Mouse (Mus musculus) right cerebral cortex, adult 2 months (tissue): Measurements from ENCODE around the gene Timm50.
A peak's percentile ranks its signal among the peaks of the same experiment; 100 is the strongest.

Source experiments
- DNase-seq, 2 experiments: peaks; one replicate each; pipeline ENCODE4 v3.0.0; 2021 to 2022; ENCODE audit warnings: low spot score in 2 of 2

The Timm50 gene

GRCm38 (mm10) chr7:28325293-28325692 is 13.4 kb upstream of the Timm50 start:
- DNase-seq = no peak

DNA sequence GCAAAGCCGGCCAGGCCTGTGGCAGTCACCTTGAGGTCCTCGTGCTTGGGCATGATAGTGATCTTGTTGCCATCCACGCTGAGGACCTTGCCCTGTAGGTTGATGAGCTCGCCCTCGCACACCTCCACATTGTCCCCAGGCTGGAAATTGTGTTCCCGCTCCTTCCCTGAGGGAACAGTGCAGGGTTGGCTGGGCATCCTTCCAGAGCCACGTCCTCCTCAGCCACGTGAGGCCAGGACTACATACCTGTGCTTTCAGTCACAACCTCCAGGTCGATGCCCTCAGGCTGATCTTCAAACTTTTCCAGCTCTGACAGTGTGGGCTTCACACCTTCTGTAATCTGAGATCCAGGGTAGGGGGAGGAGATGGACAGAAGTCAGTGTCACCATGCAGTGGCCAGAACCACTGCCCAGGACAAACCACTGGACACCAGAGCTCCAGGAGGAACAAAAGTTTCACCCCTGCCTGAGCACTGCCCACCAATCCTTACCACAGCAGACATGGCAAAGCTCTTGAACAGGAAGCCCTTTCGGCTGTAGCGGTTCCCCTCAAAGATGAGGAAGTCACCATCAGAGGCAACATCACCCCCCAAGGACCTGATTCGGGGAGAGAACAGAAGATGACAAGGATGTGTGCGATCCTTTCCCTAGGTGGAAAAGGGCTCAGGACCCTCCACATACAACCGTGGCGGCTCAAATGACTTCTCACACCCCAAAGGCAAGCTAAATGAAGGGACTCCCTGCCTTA is 10.3 kb upstream of the Timm50 start:
- no peak for DNase-seq

DNA sequence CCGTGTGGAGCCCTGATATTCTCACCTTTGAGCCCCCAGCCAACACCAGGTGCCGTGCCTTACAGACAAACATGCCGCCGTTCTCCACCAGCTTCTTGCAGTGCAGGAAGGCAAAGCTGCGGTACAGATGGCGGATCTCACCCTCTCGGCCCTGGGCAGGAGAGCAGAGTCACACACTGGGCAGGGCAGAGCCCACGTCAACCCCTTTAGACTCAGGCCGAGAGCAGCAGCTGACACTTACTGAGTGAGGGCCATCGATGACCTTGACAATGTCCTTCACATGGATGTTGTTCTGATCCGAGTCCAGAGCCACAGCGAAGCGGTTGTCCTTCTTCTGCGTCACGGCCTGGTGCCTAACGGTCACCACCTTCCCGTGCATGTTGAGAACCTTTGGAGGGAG is 6.8 kb upstream of the Timm50 start:
- no peak for DNase-seq

GRCm38 (mm10) chr7:28318036-28318435 is 6.2 kb upstream of the Timm50 start:
- no peak for DNase-seq

- no peak for DNase-seq
These were observed 534 bp downstream of the Timm50 start for GRCm38 (mm10) chr7:28311151-28311925.

GRCm38 (mm10) chr7:28309737-28310136 is 2.1 kb downstream of the Timm50 start:
- no peak for DNase-seq

- no peak for DNase-seq
These were observed 5.7 kb downstream of the Timm50 start for GRCm38 (mm10) chr7:28306216-28306615.

GRCm38 (mm10) chr7:28305641-28306040 is 6.2 kb downstream of the Timm50 start:
- DNase-seq = no peak

DNA sequence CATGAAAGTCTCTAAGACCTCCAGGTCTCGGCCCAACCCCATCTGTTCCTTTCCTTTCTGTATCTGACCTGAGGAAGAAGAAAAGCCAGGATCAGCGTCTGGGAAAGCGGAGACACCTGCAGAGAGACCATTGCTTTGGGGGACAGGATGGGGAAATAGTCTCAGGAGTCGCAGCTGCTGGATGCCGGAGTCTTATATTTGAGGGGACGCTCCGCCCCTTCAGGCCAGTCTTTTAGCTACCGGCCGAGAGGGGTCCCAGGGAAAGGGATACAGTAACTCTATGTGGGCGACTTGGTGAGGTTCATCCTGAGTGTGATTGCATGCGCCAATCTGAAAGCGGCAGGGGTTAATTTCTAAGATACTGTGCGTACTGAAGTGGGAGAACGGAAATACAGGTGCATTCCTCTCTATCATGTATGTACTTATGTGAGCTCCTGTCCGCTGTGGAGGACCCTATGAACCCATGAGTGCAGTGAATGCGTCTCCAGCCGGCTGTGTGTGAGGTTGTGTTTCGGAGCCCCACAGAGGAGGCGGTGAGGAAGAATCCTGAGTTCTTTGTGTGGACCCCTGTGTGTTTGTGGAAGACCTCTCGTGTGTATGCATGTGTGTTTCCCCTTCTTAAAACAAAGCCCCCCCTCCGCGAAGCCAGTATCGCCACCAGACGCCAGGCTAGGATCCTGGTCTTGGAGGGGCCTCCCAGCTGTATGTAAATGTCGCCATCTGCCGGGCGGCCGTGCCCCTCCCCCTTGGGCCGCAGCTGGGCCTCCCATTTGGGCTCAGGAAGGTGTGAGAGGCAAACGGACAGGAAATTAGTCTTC is 10.0 kb downstream of the Timm50 start, which contains the start of gene Dll3:
Dll3 (minus strand) TSS at position 623 of the 818 bp plus-strand sequence.
- DNase-seq = peak; percentile 33 to 34

- DNase-seq = peak; percentile 44 to 50
These were observed 12.8 kb downstream of the Timm50 start for GRCm38 (mm10) chr7:28298837-28299625.

- peak; percentile 70 to 73 for DNase-seq
These were observed 17.4 kb downstream of the Timm50 start for GRCm38 (mm10) chr7:28294481-28294880.

GRCm38 (mm10) chr7:28290638-28291590 is 21.0 kb downstream of the Timm50 start, which contains the start of gene Selenov:
Gene Selenov (minus strand): TSS chr7:28291186.
- DNase-seq = peak; percentile 44 to 60

GRCm38 (mm10) chr7:28290165-28290564 is 21.7 kb downstream of the Timm50 start:
- DNase-seq = no peak

DNA sequence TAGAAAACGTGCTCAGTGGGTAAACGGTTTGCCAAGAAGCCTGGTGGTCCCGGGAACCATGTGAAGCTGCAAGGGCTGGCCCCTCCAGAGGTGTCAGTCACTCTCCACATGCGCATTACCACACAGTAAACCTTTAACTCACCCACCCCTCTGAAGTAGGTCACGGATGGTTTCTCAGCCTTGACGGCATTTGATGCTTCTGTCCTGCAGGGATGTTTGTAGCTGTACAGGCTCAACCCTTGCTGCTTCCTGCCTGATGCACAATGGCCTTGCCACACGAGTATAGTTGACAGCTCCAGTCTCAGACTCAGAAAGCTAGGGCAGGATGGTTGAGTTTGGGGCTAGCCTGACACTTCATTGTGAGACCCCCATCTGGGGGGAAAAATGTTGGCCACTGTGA is 31.2 kb downstream of the Timm50 start:
- no peak for DNase-seq

DNA sequence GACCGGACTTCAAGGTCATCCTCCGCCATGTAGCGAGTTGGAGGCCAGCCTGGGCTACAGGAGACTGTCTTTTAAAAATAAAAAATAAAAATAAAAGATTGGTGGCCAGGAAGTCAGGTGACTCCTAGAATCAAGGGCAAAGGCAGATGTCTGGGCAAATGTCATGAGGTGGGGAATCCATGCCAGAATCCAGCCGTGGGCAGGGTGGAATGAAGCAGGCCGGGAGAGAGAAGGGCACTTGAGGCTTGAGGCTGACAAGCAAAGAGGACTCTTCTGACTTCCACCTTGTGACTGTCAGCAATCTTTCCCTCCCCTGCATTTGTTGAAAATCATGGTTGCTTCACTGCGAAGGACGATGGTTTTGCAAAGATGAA is 33.6 kb downstream of the Timm50 start:
- no peak for DNase-seq

GRCm38 (mm10) chr7:28277615-28278278 is 34.1 kb downstream of the Timm50 start, which contains the start of gene Eid2b:
Gene Eid2b (plus strand): TSS chr7:28277739.
- DNase-seq = peak; percentile 96 to 98

- DNase-seq = no peak
These were observed 34.6 kb downstream of the Timm50 start for GRCm38 (mm10) chr7:28277237-28277614.

GRCm38 (mm10) chr7:28271761-28272160 is 40.1 kb downstream of the Timm50 start:
- DNase-seq = no peak

DNA sequence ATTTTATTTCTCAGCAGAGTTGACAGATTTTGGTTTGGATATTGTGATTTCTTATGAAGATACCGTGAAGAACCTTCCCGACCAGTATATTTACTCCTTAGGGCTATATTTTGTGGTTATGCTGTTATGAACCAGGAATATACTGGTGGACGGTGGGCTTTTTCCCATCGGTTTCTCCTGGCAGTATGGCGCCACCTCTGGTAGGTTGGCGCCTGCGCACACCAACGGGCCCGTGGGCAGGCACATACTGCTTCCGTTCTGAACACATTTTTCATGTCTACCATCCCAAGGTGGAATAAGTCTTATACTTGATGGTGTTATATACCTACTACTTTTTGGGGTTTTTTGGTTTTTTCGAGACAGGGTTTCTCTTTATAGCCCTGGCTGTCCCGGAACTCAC is 42.5 kb downstream of the Timm50 start:
- DNase-seq = no peak

DNA sequence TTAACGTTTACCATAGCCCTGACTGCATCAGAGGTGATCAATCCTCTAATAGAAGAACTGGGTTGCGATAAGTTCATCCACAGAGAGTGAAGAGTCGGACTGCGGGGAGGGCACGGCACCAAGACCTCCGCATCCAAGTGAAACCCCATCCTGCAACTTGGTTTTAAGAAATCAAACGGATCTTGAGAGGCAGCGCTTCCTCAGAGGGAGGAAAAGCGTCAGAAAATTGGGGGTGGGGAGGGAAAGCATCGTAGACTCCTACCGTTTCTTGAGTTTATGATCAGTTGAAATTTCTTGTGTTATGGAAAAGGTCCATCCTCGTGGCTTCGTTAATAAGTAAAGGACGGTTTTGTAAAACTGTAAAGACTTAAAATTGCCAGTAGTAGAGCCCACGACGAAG is 43.3 kb downstream of the Timm50 start:
- no peak for DNase-seq
